Mouse (Mus musculus) left cerebral cortex, postnatal 14 days (tissue): ENCODE results near the gene Dok4. TPM values are rescaled to one million over a fixed set of nuclear protein-coding genes. Genes with fewer than 3 reads are reported as not detected.

Experiments used
- DNase-seq, 2 experiments: peaks; one replicate each; pipeline ENCODE4 v3.0.0; 2021 to 2022; ENCODE audit warnings: low spot score in 2 of 2, mixed read lengths in 1 of 2
- intact Hi-C: fragments of 180-260 bp; cut with DNase I; formaldehyde crosslinking; loops from one replicate; pipeline ENCODE4 v1.15.1; 2025
- total RNA-seq, 2 experiments: library from RNA; stranded (reverse); gene quantifications; 2 replicates each; pipeline ENCODE4 v1.2.3; 2021

The Dok4 gene
- total RNA-seq, 2 experiments from 2014 or later: 42.3 to 44.1 TPM

GRCm38 (mm10) chr8:94817933-94818332, 58.2 kb downstream of the Dok4 start:
- intact Hi-C loops: loop anchor here (10.0 kb wide), 1 partner anchor 223 kb away; no protein-coding TSS in a partner anchor
- no peak for DNase-seq

- intact Hi-C loops: loop anchor here (5.0 to 10.0 kb wide), 2 partner anchors 42 to 220 kb away; partner anchors contain the start of gene Cx3cl1
- DNase-seq: no peak
Observed at GRCm38 (mm10) chr8:94814556-94814955, 61.6 kb downstream of the Dok4 start.

Other genes with a start within 250 kb of the Dok4 start
- gene Arl2bp, start 209.7 kb downstream of the Dok4 start, total RNA-seq: 100 to 1,000 TPM; 155 to 165 TPM
- gene Pllp, start 180.1 kb downstream of the Dok4 start, total RNA-seq: 10 to 100 TPM; 32.1 to 44.9 TPM
- not detected for gene Ccl22, start 130.7 kb downstream of the Dok4 start, total RNA-seq
- 100 to 1,000 TPM; 664 to 689 TPM for gene Cx3cl1, start 104.3 kb downstream of the Dok4 start, total RNA-seq
- gene Ccl17, start 65.9 kb downstream of the Dok4 start, total RNA-seq: 10 to 100 TPM; 17.7 to 18.3 TPM
- gene Coq9, start 38.0 kb downstream of the Dok4 start, total RNA-seq: 10 to 100 TPM; 77.1 to 81.3 TPM
- 10 to 100 TPM; 73.9 to 76.7 TPM for gene Ciapin1, start 38.0 kb downstream of the Dok4 start, total RNA-seq
- 10 to 100 TPM; 52.0 to 60.5 TPM for gene Polr2c, start 18.9 kb downstream of the Dok4 start, total RNA-seq
- 1 to 10 TPM; 2.0 to 2.4 TPM for gene Ccdc102a, start 41.8 kb upstream of the Dok4 start, total RNA-seq
- not detected for gene Adgrg5, start 47.4 kb upstream of the Dok4 start, total RNA-seq
- 100 to 1,000 TPM in 1 of 2 experiments, 10 to 100 TPM in 1; 93.3 to 110 TPM for gene Adgrg1, start 98.4 kb upstream of the Dok4 start, total RNA-seq
- gene Adgrg3, start 141.4 kb upstream of the Dok4 start, total RNA-seq: under 1 TPM; 0.68 to 0.89 TPM
- gene Drc7, start 178.8 kb upstream of the Dok4 start, total RNA-seq: 1 to 10 TPM; 1.3 to 2.1 TPM
- 10 to 100 TPM; 43.9 to 47.2 TPM for gene Katnb1, start 204.9 kb upstream of the Dok4 start, total RNA-seq